Mouse (Mus musculus): Measurements from ENCODE around the gene Med31. TPM values are rescaled to one million over a fixed set of nuclear protein-coding genes. Genes with fewer than 3 reads are reported as not detected.
"Not testable (repeated sequence)": the region's sequence is repeated elsewhere in the genome, so short reads cannot be mapped to it uniquely, and the experiment has no call there.

The Med31 gene
- total RNA-seq, 4 experiments from 2014 or later, result 10.9 to 15.5 (median 13.1) TPM

- no peak for DNase-seq
Observed at GRCm38 (mm10) chr11:72196506-72196905, 18.9 kb downstream of the Med31 start.

- DNase-seq, result no peak
Observed at GRCm38 (mm10) chr11:72194259-72194658, 21.1 kb downstream of the Med31 start.

GRCm38 (mm10) chr11:72190857-72191256, 24.5 kb downstream of the Med31 start:
- DNase-seq, result no peak

- no peak for DNase-seq
Observed at GRCm38 (mm10) chr11:72184252-72184651, 31.1 kb downstream of the Med31 start.

- DNase-seq, result no peak
Observed at GRCm38 (mm10) chr11:72181136-72181535, 34.3 kb downstream of the Med31 start.

GRCm38 (mm10) chr11:72180556-72180955, 34.8 kb downstream of the Med31 start:
- DNase-seq, result no peak

- no peak for DNase-seq
Observed at GRCm38 (mm10) chr11:72176553-72176952, 38.8 kb downstream of the Med31 start.

- DNase-seq, result no peak
Observed at GRCm38 (mm10) chr11:72175966-72176365, 39.4 kb downstream of the Med31 start.

GRCm38 (mm10) chr11:72174721-72175120, 40.7 kb downstream of the Med31 start:
- no peak for DNase-seq

- DNase-seq, result no peak
Observed at GRCm38 (mm10) chr11:72173506-72173905, 41.9 kb downstream of the Med31 start.

GRCm38 (mm10) chr11:72171906-72172305, 43.5 kb downstream of the Med31 start:
- DNase-seq, result not testable (repeated sequence)

- DNase-seq, result no peak
Observed at GRCm38 (mm10) chr11:72169871-72170270, 45.5 kb downstream of the Med31 start.

- DNase-seq, result no peak
Observed at GRCm38 (mm10) chr11:72163198-72163597, 52.2 kb downstream of the Med31 start.

Other genes starting within 250 kb of the Med31 start
- not detected for gene Aipl1, start 178.1 kb downstream of the Med31 start, total RNA-seq (2022)
- 1 to 10 TPM; 1.6 to 4.4 (median 2.1) TPM for gene Pimreg, start 173.6 kb downstream of the Med31 start, total RNA-seq (2022)
- gene Pitpnm3, start 79.8 kb downstream of the Med31 start, total RNA-seq (2022), result 10 to 100 TPM in 2 of 4 experiments, 1 to 10 TPM in 2; 1.9 to 15.9 (median 8.4) TPM
- gene Gm43951, start 8.8 kb downstream of the Med31 start, total RNA-seq (2022), result 1 to 10 TPM in 3 of 4 experiments, under 1 TPM in 1; 0.64 to 2.1 (median 1.3) TPM
- 10 to 100 TPM in 2 of 4 experiments, 1 to 10 TPM in 2; 7.0 to 16.0 (median 10.6) TPM for gene 4933427D14Rik, start 8.1 kb downstream of the Med31 start, total RNA-seq (2022)
- gene Txndc17, start 8.0 kb downstream of the Med31 start, total RNA-seq (2022), result 10 to 100 TPM; 64.8 to 87.4 (median 71.6) TPM
- under 1 TPM in 3 of 4 experiments, not detected in 1; 0.18 to 0.35 (median 0.35) TPM for gene Slc13a5, start 51.6 kb upstream of the Med31 start, total RNA-seq (2022)
- 10 to 100 TPM; 20.7 to 26.4 (median 25.5) TPM for gene Xaf1, start 86.0 kb upstream of the Med31 start, total RNA-seq (2022)
- gene Fbxo39, start 98.9 kb upstream of the Med31 start, total RNA-seq (2022), result not detected
- 1 to 10 TPM in 1 of 4 experiments, under 1 TPM in 2, not detected in 1; 0.52 to 1.0 (median 0.55) TPM for gene Tekt1, start 146.8 kb upstream of the Med31 start, total RNA-seq (2022)
- 1 to 10 TPM; 2.9 to 7.5 (median 5.2) TPM for gene Smtnl2, start 196.1 kb upstream of the Med31 start, total RNA-seq (2022)
- gene Ggt6, start 219.9 kb upstream of the Med31 start, total RNA-seq (2022), result 1 to 10 TPM; 1.4 to 4.8 (median 3.4) TPM
- 10 to 100 TPM; 81.9 to 90.7 (median 84.3) TPM for gene Mybbp1a, start 225.8 kb upstream of the Med31 start, total RNA-seq (2022)